Mouse (Mus musculus) liver, embryonic 15.5 days (tissue): ENCODE results near the gene Cip2a. TPM values are rescaled to one million over a fixed set of nuclear protein-coding genes. Genes with fewer than 3 reads are reported as not detected.

Experiments
- ATAC-seq: fragments of 200-750 bp; cut with Nextera tagmentation; 2 replicates; pipeline ENCODE4 v1.8.0; 2017; ENCODE audit warnings: moderate number of reproducible peaks, mild to moderate bottlenecking, moderate library complexity; ENCODE audit not compliant: insufficient read depth
- H3K27ac ChIP-seq: fragments of 300-500 bp; sonication (generic); replicated peaks from 2 replicates; pipeline ENCODE4 v1.5.1; 2015; ENCODE audit warnings: mild to moderate bottlenecking, inconsistent platforms
- H3K27me3 ChIP-seq: fragments of 300-500 bp; sonication (generic); 2 replicates; pipeline ENCODE4 v1.6.1; 2015; ENCODE audit warnings: mild to moderate bottlenecking, inconsistent platforms
- H3K36me3 ChIP-seq: fragments of 300-500 bp; sonication (generic); replicated peaks from 2 replicates; pipeline ENCODE4 v1.6.1; 2015; ENCODE audit warnings: moderate library complexity, mild to moderate bottlenecking, inconsistent platforms
- H3K4me1 ChIP-seq: fragments of 300-500 bp; sonication (generic); replicated peaks from 2 replicates; pipeline ENCODE4 v1.6.1; 2015; ENCODE audit warnings: inconsistent platforms
- H3K4me2 ChIP-seq: fragments of 300-500 bp; sonication (generic); 2 replicates; pipeline ENCODE4 v1.6.1; 2015; ENCODE audit warnings: moderate library complexity, mild to moderate bottlenecking, inconsistent platforms
- H3K4me3 ChIP-seq: fragments of 300-500 bp; sonication (generic); replicated peaks from 2 replicates; pipeline ENCODE4 v1.5.1; 2015; ENCODE audit warnings: mild to moderate bottlenecking, inconsistent platforms
- H3K9ac ChIP-seq: fragments of 300-500 bp; sonication (generic); 2 replicates; pipeline ENCODE4 v1.6.1; 2015; ENCODE audit warnings: moderate library complexity, mild to moderate bottlenecking, inconsistent platforms
- H3K9me3 ChIP-seq: fragments of 300-500 bp; sonication (generic); replicated peaks from 2 replicates; pipeline ENCODE4 v1.6.1; 2016; ENCODE audit warnings: inconsistent platforms
- WGBS: fragments of 180-500 bp; shearing (Covaris S2); methylation state at CpG from one replicate; pipeline ENCODE4 v1.1.7; 2015; ENCODE audit warnings: mixed read lengths; ENCODE audit not compliant: insufficient replicate concordance; 5-methylcytosine and 5-hydroxymethylcytosine counted together
- polyA plus RNA-seq: library from polyadenylated mRNA; unstranded; fragments of >200 nt; fragmentation: Nextera tagmentation; extraction: Ambion mirVana; gene quantifications from 2 replicates; pipeline ENCODE4 v1.2.1, GENCODE M21; 2015

Cip2a gene
- 16.4 and 17.5 TPM in 2 replicates for polyA plus RNA-seq

DNA sequence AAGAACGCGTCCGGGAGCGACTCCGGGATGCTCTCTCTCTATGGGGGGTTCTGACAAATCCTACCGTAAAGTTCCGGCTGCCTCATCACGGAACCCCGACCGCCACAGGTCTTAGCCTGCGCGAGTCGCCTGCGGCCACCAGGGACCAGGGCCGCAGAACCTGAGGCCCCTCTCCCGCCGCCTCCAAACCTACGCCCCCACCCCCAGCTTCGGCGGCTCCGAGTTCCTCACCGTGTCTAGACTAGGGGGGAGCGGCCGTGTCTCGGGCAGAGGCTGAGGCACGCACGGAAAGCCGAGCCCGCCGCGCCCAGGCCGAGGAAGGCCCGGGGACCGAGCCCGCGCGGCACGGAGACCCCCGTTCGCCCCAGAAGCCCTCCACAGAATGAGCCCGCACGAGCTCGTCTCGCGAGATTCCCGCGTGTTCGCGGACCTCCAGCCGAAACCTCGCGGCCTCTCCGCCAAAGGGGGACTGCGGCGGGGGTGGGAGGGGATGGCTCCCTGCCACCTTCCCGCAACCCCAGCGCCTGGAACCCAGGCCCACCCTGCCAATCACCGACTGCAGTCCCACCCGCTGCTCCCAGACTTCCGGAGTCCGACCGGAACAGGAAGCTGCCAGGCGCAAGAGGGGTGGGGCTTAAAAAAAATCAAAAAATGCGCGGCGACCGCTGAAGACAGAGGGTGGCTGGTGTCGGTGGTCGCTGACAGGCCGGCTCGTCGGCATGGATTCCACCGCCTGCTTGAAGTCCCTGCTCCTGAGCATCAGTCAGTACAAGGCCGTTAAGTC is at the start of gene Cip2a, which contains the start of gene Dzip3:
Gene Cip2a (plus strand): TSS at position 627 of the 784 bp plus-strand sequence.
Gene Dzip3 (minus strand): TSS at position 607 of the 784 bp plus-strand sequence.
- under 1% methylated on average over 74 of the region's 74 CpGs for WGBS
- Histone ChIP-seq H3K4me2 (peak within 1 kb of the TSS; percentile 78), H3K36me3 (peaks cover 9% of the 10 kb centered on the region), H3K9ac (peak within 1 kb of the TSS; percentile 93), H3K4me1 (peaks cover 19% of the 10 kb centered on the region), H3K9me3 (no peaks in the 10 kb centered on the region), H3K27me3 (no peaks in the 10 kb centered on the region), H3K4me3 (peak within 1 kb of the TSS; percentile 97), H3K27ac (peak within 1 kb of the TSS; percentile 88)
- ATAC-seq: peak; percentile 97

- Histone ChIP-seq H3K4me2 (no peak overlapping the region), H3K36me3 (peaks cover 4% of the 10 kb centered on the region; the same call in 1 of the 2 replicates), H3K9ac (no peak overlapping the region), H3K4me1 (no peaks in the 10 kb centered on the region), H3K27ac (no peak overlapping the region), H3K4me3 (no peak overlapping the region), H3K9me3 (no peaks in the 10 kb centered on the region), H3K27me3 (no peaks in the 10 kb centered on the region)
- 79% methylated on average over 2 of the region's 2 CpGs for WGBS
- ATAC-seq: no peak
Measured at GRCm38 (mm10) chr16:48972996-48973395, 21.0 kb upstream of the Cip2a start.

GRCm38 (mm10) chr16:48973548-48973947 is 20.4 kb upstream of the Cip2a start:
- H3K9me3 ChIP-seq: no peaks in the 10 kb centered on the region
- no peak overlapping the region for H3K27ac ChIP-seq
- no peak overlapping the region for H3K9ac ChIP-seq
- no peak overlapping the region for H3K4me3 ChIP-seq
- peaks cover 6% of the 10 kb centered on the region; the same call in 1 of the 2 replicates for H3K36me3 ChIP-seq
- no peak overlapping the region for H3K4me2 ChIP-seq
- no peaks in the 10 kb centered on the region for H3K4me1 ChIP-seq
- ATAC-seq: no peak
- no peaks in the 10 kb centered on the region for H3K27me3 ChIP-seq
- 87% methylated on average over 1 of the region's 1 CpGs for WGBS

GRCm38 (mm10) chr16:48979965-48980364 is 14.0 kb upstream of the Cip2a start:
- ATAC-seq: peak; percentile 9; the same call in 1 of the 2 replicates
- H3K9me3 ChIP-seq: no peaks in the 10 kb centered on the region

DNA sequence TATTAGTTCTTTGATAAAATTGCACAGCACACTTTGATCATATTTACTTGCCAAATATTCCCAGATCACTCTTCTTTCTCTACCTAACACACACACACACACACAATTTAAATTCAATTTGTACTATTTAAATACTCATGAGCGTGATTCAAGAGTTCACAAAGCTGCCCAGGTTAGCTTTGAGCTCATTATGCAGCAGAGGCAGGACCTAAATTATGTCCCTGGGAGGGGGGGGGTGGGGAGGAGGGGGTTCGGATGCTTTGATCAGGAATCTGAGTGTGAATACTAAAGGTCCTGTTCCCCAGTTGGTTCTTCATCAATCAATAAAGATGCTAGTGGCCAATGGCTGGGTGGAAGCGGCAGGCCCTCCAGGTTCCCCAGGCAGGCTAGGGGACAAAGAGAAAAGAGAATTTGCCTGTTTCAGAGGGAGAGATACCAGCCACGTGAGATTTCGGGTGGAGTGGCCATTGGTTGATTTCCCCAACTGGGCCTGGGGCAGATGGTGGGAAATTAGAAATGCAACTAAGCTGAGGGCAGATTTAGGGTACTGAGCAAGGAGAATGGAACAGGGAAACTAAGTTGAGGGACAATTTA is 8.9 kb upstream of the Cip2a start:
- H3K4me3 ChIP-seq: no peak overlapping the region
- no peaks in the 10 kb centered on the region for H3K27me3 ChIP-seq
- H3K4me1 ChIP-seq: no peaks in the 10 kb centered on the region
- ATAC-seq: no peak
- H3K36me3 ChIP-seq: 0 out of 2 replicates have a peak, but pooled peaks cover 3% of the 10 kb centered on the region
- no peaks in the 10 kb centered on the region for H3K9me3 ChIP-seq
- no peak overlapping the region for H3K9ac ChIP-seq
- H3K4me2 ChIP-seq: no peak overlapping the region
- 54% methylated on average over 5 of the region's 5 CpGs for WGBS
- H3K27ac ChIP-seq: no peak overlapping the region

More at GRCm38 (mm10) chr16:48979965-48980364, 14.0 kb upstream of the Cip2a start:
- no peak overlapping the region for H3K9ac ChIP-seq
- no peak overlapping the region for H3K4me3 ChIP-seq
- no peaks in the 10 kb centered on the region for H3K4me1 ChIP-seq
- no peaks in the 10 kb centered on the region for H3K27me3 ChIP-seq
- H3K4me2 ChIP-seq: no peak overlapping the region
- H3K27ac ChIP-seq: no peak overlapping the region
- H3K36me3 ChIP-seq: peaks cover 13% of the 10 kb centered on the region; the same call in 1 of the 2 replicates

GRCm38 (mm10) chr16:48989700-48990099 is 4.3 kb upstream of the Cip2a start:
- H3K36me3 ChIP-seq: no peaks in the 10 kb centered on the region
- H3K9me3 ChIP-seq: no peaks in the 10 kb centered on the region
- peaks cover 6% of the 10 kb centered on the region for H3K4me1 ChIP-seq
- no peak overlapping the region for H3K4me3 ChIP-seq
- no peak overlapping the region for H3K9ac ChIP-seq
- H3K27me3 ChIP-seq: no peaks in the 10 kb centered on the region
- no peak overlapping the region for H3K27ac ChIP-seq
- no peak overlapping the region for H3K4me2 ChIP-seq
- no peak for ATAC-seq

GRCm38 (mm10) chr16:48992437-48993230 is 1.4 kb upstream of the Cip2a start:
- peak overlapping the region; percentile 93 for H3K9ac ChIP-seq

GRCm38 (mm10) chr16:48993231-48993558 is 790 bp upstream of the Cip2a start:
- Histone ChIP-seq H3K27me3 (no peaks in the 10 kb centered on the region), H3K4me2 (peak overlapping the region; percentile 78), H3K4me3 (peak overlapping the region; percentile 97), H3K9ac (peak overlapping the region; percentile 93), H3K36me3 (peaks cover 9% of the 10 kb centered on the region), H3K27ac (peak overlapping the region; percentile 88), H3K9me3 (no peaks in the 10 kb centered on the region), H3K4me1 (peaks cover 19% of the 10 kb centered on the region)
- 1% methylated on average over 9 of the region's 9 CpGs for WGBS
- no peak for ATAC-seq

More at GRCm38 (mm10) chr16:48992437-48993230, 1.4 kb upstream of the Cip2a start:
- H3K36me3 ChIP-seq: peaks cover 9% of the 10 kb centered on the region
- H3K4me2 ChIP-seq: peak overlapping the region; percentile 78
- H3K9me3 ChIP-seq: no peaks in the 10 kb centered on the region
- H3K4me1 ChIP-seq: peaks cover 19% of the 10 kb centered on the region
- 32% methylated on average over 10 of the region's 10 CpGs for WGBS
- H3K27me3 ChIP-seq: no peaks in the 10 kb centered on the region
- no peak for ATAC-seq
- peak overlapping the region; percentile 21; the same call in 1 of the 2 replicates for H3K27ac ChIP-seq
- peak overlapping the region; percentile 97 for H3K4me3 ChIP-seq

DNA sequence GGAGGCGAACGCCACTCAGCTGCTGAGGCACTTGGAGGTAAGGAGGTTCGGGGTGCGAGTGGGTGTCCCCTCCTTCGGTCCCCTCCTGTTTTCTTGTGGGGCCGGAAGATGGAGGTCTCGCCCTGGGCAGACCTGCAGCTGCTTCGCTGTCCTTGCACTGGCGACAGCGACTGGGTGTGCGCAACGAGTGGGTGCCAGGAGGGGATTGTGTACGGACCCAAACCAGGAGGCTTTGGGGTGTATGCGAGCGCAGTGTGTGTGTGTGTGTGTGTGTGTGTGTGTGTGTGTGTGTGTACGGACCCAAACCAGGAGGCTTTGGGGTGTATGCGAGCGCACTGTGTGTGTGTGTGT is 333 bp downstream of the Cip2a start:
- ATAC-seq: peak; percentile 58
- under 1% methylated on average over 17 of the region's 18 CpGs for WGBS
- Histone ChIP-seq H3K4me2 (peak overlapping the region; percentile 78), H3K9me3 (no peaks in the 10 kb centered on the region), H3K9ac (peak overlapping the region; percentile 93), H3K4me3 (peak overlapping the region; percentile 97), H3K4me1 (peaks cover 19% of the 10 kb centered on the region), H3K36me3 (peaks cover 14% of the 10 kb centered on the region), H3K27ac (peak overlapping the region; percentile 88), H3K27me3 (no peaks in the 10 kb centered on the region)

DNA sequence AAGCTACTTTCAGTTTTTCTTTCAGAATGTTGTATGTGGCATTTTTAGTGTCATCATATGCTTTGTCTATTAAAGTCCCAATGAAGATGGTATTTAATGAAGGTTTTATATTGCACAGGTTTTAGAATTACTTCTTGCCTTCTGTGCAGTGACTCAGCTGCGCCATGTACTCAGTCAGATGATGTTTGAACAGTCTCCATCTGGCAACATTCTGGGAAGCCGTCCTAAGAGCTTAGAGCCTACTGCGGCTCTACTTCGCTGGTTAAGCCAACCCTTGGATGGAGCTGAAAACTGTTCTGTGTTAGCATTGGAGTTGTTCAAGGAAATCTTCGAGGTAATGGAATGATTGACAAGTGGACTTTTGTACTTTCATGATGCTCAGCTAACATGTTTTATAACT is 10.2 kb downstream of the Cip2a start:
- Histone ChIP-seq H3K4me2 (no peak overlapping the region), H3K27me3 (no peaks in the 10 kb centered on the region), H3K27ac (no peak overlapping the region), H3K4me3 (no peak overlapping the region), H3K9me3 (no peaks in the 10 kb centered on the region), H3K36me3 (peaks cover 63% of the 10 kb centered on the region), H3K9ac (no peak overlapping the region), H3K4me1 (no peaks in the 10 kb centered on the region)
- WGBS: 88% methylated on average over 5 of the region's 5 CpGs
- ATAC-seq: no peak
